Mouse (Mus musculus) megakaryocyte-erythroid progenitor cell, adult 5-6 weeks (primary cell): ENCODE results near the gene Otud7a. TPM values are rescaled to one million over a fixed set of nuclear protein-coding genes. Genes with fewer than 3 reads are reported as not detected.

Experiments
- ATAC-seq: replicated peaks from 2 replicates; pipeline ENCODE4 v1.8.0; 2016; ENCODE audit warnings: mild to moderate bottlenecking, inconsistent platforms; ENCODE audit not compliant: severe bottlenecking, poor library complexity, low FRiP score, low TSS enrichment
- total RNA-seq, 2 experiments: library from RNA; stranded (forward) in 1 of 2; stranded (reverse) in 1 of 2; fragments of 200-1000, 215-1000 nt in 1 of 2; fragments of >200 nt in 1 of 2; fragmentation: Nextera tagmentation in 1 of 2; gene quantifications; 2 replicates each; pipeline ENCODE4 v1.2.3; 2014 to 2017

The Otud7a gene
- total RNA-seq (2014; fragmentation: Nextera tagmentation) (not detected in 2 replicates), total RNA-seq (2017) (not detected in 2 replicates)

DNA sequence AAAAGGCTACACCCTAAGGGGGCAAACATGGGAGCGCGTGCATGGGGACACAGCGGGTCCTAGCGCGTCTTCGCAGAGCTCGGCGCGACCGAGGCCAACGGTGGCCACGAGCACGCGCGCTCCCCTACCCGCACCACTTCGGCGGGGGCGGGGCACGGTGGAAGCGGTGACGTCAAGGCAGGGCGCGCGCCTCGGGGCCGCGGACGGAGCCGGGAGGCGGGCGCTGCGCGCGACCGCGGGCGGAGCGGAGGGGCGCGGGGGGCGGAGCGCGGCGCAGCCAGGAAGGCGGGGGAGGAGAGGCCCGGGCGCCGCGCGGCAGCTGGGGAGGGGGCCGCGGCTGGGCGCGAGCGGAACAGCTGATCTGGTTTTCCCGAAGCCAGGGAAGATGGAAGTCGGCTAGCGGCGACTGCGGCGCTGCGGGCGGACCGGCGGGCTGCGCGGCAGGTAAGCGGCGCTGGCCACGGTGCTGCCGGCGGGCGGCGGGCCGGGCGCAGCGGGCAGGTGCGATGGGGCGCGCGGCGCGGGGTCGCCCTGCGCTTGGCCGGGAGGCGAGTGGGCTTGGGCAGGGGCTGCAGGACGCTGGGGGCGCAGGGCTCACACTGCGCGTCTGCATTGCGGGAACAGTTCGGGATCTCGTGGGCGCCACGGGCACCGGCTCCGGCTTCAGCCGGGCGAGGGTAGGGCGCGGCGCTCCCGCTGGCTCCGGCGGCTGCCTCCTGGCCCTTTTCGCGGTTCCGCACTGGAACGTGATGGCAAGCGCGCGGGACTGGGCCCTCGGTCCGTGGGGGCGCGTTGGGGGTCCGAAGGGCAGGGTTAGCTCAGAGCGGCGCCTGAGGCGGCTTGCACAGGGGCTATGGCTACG lies at the start of gene Otud7a:
Otud7a (plus strand) TSS at position 268 of the 862 bp plus-strand sequence.
- ATAC-seq: no peak

DNA sequence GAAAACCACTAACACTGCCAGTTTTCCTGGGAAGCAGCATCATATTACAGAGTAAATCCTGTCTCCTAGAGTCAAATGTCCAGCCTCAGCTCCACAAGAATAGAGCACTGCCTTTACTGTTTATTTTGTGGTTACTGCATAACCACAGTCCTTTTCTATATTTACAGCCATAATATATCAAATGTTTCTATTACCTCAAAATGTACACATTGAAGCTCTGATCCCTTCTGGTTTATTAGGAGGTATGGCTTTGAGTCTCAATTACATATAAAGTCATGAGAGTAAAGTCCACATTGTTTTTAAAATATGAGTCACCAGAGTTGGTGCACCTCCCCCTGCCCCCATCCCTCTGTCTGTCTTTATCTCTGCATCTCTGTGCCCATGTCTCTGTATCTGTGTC lies 38.6 kb upstream of the Otud7a start:
- no peak for ATAC-seq

DNA sequence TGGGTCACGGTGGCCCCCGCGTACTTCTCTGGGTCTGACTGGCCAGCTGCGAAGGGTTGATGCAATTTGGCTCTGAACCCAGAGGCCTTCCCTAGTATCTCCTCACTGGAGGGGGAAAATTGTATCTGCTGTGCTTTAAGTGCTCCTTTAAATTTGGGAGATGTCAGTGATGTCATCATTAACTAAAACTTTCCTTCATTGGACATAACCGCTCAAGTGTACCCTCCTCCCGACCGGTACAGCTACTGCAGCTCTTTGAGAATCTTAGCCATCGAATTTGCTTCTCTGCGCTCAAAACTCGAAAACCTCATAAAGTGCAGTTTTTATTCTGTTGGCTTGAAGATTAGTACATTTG lies 772 bp downstream of the Otud7a start:
- ATAC-seq: no peak

DNA sequence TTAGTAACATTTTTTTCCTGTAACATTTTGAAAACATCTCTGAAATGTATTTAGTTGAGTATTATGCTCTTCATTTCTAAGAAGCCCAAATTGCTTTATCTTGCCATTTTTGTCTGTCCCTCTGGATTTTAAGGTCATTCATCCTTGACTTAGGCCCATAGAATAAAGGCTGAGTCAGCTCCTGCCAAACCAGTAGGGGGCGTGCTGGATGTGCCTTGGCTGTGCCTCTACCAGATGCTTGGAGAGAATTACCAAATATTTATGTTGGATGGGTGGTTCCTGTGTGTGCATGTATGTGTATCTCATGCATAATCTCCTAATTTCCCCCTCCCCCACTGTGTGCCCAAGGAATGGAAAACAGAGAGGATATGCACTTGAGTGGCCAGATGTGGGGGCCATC lies 2.4 kb downstream of the Otud7a start:
- ATAC-seq: no peak

DNA sequence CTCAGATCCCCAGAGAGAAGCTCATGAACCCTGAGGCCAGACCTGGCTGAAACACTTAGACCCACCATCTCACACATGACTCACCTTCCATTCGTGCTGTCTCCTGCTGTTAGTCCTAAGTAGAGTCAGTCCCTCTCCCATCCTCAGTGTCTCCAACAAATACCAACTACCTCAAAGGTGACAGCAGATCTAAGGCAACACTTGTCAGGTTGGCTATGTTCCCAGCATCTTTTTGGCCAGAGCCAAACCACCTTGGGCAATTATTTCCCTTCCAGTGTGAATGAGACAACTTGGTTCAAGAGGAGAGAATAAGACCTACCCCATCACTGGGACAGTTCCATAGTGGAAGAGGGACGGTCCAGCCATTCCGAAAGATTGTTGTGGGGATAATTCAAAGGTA lies 10.7 kb downstream of the Otud7a start:
- ATAC-seq: no peak

DNA sequence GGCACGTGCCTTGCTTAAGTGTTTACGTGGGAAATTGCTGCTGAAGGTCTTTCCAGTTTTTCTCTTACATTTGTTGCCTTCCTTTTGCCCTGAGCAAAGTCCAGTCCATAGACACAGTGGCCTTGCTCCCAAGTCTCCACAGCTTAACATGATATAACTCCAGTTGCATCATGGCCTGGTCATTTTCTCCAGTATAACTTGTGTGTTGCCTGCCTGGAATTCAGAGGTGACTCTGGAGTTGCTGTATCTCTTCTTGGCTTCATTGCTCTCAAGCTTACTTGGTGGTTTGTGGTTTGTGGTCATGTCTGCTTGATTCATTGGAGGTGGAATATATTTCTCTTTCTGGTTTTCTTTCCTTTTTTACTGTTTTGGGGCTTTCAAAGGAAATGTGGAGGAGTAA lies 17.7 kb downstream of the Otud7a start:
- ATAC-seq: no peak

DNA sequence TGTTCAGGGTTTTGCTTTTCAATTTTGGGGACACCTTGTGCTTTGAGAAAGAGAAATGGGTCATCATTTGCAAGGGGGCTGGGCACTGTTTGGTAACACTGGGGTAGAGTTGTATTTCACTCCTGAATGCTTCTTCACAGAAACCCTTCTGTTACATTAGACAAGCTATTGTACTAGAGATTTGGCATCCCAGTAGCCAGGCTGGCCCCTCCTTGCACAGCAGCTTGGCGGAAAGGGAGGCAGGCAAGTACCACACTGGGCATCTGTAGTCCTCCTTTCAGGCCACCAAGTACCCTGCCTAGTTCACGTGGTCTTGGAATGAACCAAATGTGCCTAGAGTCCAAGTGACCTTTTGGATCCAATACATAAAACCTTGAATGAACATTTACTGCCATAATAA lies 18.1 kb downstream of the Otud7a start:
- no peak for ATAC-seq

DNA sequence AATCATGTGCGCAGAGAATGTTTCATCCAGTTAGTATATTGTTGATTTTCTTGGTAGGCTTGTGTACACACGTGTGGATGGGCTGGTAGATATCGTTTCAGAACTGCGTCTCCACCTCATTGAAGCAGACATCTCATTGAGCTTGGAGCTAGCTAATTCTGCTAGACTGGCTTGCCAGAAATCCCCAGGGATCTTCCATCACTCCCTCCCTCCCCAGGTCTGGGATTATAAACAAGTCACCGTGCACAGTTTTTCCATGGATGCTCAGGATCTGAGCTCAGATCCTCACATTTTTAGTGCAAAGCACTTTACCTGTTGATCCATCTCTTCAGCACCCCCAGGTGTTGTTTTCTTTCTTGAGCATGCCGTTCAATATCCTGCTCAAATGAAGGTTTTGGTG lies 22.2 kb downstream of the Otud7a start:
- no peak for ATAC-seq

DNA sequence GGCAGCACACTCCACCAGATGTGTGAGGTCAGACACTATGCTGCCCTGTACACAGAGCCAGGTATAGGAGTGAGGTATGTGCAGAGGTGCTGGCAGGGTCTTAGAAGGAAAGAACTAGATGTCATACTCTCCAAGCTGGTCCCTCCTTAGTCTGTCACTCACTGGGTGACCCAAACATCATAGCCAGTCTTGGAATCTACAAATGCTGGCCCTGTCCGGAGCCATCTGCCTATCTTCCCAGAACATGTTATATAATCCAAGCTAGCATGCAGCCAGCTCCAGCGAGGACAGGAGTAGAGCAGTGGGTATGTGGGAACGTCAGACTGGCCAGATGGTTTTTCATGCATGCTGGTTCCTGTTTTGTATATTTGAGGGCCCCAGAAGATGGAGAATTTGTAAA lies 23.7 kb downstream of the Otud7a start:
- no peak for ATAC-seq

DNA sequence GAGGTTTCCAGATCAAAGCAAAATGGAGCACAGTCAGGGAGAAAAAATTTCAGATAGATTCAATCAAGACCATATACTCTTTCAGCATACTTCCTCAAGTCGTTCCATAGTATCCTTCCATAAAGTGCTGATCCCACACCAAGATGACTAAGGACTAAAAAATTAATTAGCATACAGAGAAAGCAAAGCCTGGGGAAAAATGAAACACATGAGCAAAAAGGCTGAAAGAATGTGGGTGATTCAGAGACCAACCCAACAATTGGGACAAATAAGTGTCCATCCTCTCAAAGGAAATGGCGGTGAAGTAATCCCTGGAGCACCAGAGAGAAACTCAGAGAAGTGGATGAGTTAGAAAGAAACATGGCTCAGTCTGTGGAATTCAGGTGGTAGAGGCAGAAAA lies 38.5 kb downstream of the Otud7a start:
- ATAC-seq: no peak

DNA sequence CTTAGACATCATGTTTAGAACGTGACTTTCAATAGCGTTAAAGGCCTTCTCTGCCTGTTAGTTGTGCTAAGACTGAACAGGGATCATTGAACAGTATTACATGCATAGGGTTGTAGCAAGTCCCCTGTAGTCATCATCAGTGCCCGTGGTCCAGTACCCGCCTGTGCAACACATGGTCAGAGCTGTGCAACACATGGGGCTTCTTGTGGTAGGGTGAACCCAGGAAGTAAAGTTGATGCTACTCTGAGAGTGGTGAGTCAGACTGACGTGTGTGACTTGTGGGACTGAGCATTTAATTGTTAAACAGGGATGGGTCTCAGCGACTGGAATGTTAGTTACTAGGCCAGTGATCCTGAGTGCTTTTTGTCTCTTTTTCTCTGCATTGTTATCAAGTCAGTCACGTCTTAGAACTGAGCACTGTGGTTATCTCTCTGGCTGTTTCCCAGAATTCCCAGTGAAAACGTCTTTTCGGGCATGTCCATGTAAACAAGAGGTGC lies 52.5 kb downstream of the Otud7a start:
- ATAC-seq: no peak

DNA sequence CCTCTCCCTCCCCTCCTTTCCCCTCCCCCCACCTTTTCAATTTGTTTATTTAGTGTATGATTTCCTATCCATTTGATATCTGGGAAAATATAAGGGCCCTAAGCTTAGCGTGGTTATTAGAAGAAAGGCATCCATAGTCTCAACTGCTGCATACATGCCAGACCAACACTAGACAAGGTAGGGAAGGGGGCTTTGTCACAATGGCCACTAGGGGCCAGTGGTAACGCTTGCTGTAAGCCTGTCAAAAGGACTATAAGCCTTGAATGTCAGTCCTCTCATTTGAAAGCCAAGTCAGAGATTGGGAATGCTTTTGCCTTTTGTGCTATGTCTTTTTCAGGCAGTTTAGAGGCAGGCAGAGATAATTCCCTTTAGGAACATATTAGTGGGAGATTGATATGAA lies 59.7 kb downstream of the Otud7a start:
- no peak for ATAC-seq

DNA sequence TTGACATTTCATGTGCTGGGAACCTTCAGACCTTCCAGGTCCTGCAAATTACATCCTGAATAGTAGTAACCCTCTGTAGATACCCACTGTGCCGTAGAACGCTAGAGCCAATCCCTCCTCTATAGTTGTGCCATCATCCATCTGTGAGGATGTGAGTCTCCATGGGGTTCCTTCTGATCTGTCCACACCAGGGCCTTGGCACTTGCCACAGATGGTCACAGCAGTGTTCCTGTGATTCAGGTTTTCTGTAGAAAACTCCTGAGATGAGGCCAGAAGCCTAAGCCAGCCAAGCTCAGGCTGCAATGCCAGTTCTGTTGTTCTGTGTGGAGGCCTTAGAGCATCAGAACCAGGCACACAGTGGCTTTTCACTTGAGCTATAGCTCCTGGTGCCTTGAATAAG lies 63.5 kb downstream of the Otud7a start:
- ATAC-seq: no peak

DNA sequence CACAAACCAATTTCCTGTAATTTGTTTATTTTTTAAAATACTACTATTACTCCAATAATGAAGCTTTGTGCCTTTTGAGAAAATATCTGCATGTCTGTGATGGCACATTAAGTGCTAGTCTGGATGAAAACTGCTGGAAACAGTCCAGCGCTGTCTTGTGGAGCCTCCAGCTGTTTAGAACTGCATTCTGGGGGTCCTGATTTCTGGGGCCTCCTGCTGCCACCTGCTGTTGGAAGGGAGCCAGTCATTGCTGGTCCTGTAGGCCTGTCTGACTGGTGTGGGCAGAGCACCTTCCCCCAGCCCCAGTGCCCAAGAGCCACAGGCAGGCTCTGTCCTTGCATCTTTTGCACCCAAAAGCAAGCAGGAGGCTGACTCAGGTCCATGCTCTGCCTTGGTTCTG lies 65.3 kb downstream of the Otud7a start:
- ATAC-seq: no peak

DNA sequence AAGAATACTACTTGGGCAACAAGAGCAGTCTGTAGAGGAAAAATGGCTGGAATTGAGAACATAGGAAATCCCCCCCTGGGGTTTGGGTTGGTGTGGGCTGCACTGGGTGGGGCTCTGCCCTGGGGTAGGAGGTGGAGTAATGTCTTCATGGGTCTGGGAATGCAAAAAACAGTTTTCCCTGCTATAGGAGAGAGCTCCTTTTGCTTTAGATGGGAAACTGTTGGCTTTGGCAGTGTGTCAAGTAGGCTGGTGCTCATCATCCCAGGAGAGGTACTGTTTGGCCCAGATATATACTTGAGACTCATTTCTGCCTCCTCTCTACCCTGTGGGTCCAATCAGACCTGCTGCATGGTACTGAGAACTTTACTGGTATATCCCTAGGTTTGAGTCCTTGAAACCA lies 66.9 kb downstream of the Otud7a start:
- ATAC-seq: no peak

DNA sequence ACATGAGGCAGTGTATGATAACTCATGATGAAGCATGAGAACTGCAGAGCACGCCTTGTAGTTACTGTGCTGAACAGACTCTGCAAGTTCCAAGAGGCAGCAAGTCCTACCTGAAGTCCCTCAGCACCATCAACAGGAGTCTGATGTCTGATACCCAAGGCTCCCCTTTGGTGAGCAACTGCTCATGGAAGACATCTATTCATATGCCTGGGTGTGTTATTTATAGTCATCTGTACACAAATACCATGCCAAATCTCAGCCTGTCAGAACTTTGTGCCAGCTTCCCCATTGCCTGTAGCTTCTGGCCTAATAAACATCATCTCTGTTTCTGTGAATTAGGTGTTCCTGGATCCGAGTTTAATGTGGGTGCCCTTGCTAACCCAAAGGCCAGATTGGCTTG lies 68.0 kb downstream of the Otud7a start:
- no peak for ATAC-seq

DNA sequence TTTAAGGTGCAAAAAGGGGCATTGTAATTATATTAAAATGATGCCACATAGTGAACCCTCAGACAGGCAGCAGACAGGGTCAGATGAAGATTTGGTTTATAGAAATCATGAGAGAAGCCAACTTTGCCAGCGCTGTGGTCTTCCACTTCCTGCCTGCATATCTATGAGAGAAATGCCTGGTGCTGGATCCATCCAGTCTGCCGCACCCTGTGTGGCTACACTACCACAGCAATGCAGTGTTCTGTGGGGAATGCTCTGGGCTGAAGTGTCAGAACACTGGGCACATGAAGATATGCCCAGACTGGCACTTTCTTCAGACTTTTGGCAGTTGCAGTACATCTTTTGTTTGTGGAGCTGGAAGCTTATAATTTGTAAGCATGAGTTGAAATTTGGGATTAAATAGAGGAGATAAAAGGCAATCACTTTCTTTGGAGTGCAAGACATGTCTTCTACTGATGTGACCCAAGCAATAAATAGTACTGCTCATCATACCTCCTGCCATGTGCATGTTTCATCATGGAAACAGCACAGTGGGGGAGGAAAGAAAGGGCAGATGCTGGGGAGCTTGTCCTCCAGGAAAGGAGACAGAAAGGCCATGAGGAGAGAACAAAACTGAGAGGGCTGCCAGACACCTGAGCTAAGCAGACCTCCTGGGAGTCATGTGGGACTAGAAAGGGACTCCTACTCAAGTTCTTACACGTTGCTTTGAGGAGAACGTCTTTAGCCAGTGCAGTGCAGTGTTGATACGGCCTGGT lies 71.8 kb downstream of the Otud7a start:
- ATAC-seq: no peak

DNA sequence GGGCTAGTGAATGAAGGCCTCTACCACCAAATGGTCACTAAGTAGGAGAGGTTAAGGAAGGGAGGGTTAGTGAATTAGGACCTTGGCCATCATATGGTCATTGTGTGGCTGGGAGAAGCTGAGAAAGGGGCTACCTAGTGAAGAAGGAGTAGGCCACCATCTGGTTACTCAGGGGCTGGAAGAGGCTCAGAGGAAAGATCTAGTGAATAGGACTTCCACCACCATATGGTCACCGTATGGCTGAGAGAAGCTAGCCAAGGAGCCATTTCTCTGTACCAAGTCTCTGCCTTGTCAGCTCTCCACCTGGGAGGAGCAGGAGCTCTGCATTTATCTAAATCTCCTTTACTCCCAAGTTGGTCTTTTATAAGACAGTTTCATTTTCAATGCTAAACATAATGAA lies 75.7 kb downstream of the Otud7a start:
- ATAC-seq: no peak

DNA sequence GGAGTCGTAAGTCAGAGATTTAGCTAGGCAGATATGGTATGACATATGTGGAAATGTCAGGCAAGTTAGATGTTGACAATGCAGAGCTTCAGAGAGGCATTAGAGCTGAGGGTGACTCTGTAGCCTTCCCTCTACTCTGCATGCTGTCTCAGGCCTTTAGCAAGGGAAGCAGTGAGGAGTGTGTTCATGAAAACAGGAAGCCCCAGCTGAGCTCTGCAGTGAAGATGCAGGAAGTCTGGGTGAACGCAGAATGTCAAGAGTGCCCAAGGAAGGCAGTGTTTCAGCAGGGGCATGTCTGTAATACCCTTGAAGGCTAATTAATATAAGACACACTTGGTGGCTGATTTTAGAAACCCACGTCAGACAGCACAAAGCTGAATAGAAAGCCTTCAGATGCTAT lies 77.9 kb downstream of the Otud7a start:
- no peak for ATAC-seq

DNA sequence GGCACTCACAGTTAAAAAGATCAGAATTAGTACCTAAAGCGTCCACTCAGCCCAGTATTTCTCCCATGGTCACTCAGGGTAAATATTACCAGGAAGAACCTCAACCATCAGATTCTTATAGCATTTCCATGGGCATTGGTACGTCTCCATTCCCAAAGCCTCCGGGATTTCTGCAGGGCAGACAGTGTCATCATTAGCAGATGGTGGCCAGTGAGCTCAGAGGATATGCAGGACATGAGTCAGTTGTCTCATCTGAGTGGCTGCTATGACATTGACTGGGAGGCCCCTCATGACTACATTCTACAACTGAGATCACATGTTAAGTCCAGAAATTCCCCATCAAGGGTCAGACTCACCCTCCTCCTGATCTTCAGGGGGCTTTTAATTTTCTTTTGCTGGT lies 78.5 kb downstream of the Otud7a start:
- ATAC-seq: no peak

DNA sequence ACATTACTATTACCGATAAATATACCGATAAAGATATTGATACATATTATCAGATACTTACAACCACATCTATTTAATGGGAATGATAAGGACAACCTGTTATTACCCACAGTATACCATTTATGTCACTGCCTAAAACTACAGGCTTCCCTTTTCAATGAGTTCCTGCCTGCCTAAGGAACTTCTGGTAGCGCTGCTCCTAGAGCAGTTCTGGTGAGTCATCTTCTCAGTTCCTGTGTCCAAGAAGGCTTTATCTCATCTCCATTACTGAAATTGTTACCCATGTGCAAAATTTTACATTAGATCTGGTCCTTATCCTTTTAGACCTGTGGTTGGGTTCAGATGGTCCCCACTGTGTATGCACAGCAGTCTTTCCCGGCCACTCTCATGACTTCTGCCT lies 95.7 kb downstream of the Otud7a start:
- ATAC-seq: no peak
